Mouse (Mus musculus) common myeloid progenitor, adult 5-6 weeks (primary cell): ENCODE measurements around the gene Fxr2. TPM values are rescaled to one million over a fixed set of nuclear protein-coding genes. Genes with fewer than 3 reads are reported as not detected.

ENCODE experiments used
- ATAC-seq: replicated peaks from 2 replicates; pipeline ENCODE4 v1.8.0; 2016; ENCODE audit warnings: low read depth, mild to moderate bottlenecking, moderate TSS enrichment, inconsistent platforms; ENCODE audit not compliant: poor library complexity, severe bottlenecking
- total RNA-seq: library from RNA; stranded (forward); fragments of 200-1000, 187-1606 nt; gene quantifications from 2 replicates; pipeline ENCODE4 v1.2.3, GENCODE M21; 2017

The Fxr2 gene
- total RNA-seq, 1 experiment from 2014 or later = 44.1 TPM

DNA sequence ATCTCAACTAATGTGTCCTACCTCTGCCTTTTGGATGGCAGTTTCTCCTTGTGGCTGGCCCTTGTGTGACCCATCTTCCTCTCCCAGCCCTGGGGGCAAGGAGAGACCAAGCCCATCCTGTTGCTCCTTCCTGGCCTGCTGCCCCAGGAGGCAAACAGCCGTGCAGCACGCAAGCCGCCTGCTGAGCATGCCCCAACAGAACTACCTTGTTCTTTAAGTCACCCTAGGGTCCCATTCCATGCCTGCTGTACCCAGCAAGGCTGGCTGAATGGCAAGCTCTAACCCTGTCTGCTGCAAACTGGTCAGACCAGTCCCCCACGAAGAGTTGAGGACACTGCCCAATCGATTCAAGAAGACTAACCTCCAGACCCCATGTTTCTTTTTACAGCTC lies 23.3 kb downstream of the Fxr2 start:
- ATAC-seq = no peak

DNA sequence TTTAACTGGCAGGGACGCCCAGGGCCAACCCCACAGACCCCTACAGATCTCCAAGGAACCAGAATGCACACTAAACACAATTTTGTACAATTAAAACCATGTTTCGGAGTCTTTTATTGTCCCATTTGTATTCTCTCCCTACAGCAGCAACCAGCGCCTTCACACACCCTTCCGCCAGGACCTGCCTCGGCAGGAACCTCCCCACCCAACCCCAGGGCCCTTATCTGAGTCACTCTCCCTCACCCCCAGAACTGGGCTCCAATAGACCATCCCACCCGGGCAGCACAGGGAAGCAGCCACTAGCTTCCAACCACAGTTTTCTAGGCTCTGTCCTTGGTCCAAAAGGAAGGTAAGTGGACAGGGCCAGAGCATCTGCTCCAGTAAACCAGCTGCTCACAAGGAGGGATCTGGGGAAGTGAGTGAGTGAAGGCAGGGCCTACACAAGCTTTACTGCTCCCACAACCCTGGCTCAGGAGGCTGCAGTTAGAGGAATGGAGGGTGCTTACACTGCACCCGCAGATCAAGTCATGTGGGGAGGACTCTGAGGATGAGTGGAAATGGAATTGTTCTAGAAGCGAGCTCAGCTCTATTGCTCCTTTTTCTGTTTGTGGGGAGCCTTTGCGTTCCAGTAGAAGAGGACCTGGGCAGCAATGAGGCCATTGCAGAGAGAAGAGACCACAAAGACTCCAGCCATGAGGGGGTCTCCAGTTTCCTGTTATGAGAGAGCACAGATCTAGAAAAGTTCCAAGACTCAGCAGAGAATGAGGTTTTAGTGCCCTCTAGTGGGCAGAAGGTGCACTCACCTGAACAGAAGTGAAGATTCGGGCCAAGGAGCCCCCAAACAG lies 24.0 kb downstream of the Fxr2 start:
- ATAC-seq = peak; percentile 38; the same call in 1 of the 2 replicates

DNA sequence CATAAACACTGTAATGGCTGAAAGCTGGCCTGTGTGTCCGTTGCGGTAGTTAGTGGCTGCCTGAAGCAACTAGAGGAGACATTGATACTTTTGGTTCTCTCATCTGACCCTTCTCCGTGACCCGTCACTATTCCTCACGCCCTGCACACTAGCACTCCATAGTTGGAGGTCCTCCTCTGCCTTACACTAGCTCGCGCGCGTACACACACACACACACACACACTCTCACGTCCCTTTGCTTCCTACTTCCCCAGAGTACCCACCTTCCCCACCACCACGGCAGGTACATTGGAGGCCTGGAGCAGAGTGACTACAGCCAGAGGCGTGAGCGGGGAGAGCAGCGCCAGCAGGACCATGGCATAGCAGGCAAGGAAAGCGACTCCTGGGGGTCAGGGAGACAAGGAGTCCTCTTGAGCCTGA lies 24.7 kb downstream of the Fxr2 start:
- no peak for ATAC-seq

DNA sequence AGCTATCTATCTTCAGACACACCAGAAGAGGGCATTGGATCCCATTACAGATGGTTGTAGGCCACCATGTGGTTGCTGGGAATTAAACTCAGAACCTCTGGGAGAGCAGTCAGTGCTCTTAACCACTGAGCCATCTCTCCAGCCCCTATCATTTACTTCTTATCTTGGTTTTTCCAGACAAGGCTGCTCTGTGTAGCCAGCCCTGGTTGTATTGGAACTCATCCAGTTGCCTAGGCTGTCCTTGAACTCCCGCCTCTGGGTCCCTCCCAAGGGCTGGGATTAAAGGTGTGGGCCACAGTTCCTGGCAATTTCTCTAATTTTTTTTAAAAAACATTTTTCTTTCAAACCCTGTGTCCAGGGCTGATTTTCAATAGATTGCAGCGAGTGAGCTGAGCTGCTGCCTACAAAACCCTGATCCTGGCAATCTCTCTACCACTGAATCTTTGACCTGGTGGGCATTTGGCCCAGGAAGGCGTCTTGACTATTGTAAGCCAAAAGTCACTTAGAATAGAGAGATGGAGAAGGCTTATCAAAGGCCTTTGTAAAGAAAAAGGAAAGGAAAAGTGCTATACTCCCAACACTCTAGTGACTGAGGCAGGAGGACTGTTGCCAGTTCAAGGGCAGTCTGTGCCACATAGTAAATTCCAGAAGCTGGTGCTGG lies 28.6 kb downstream of the Fxr2 start:
- ATAC-seq = no peak

DNA sequence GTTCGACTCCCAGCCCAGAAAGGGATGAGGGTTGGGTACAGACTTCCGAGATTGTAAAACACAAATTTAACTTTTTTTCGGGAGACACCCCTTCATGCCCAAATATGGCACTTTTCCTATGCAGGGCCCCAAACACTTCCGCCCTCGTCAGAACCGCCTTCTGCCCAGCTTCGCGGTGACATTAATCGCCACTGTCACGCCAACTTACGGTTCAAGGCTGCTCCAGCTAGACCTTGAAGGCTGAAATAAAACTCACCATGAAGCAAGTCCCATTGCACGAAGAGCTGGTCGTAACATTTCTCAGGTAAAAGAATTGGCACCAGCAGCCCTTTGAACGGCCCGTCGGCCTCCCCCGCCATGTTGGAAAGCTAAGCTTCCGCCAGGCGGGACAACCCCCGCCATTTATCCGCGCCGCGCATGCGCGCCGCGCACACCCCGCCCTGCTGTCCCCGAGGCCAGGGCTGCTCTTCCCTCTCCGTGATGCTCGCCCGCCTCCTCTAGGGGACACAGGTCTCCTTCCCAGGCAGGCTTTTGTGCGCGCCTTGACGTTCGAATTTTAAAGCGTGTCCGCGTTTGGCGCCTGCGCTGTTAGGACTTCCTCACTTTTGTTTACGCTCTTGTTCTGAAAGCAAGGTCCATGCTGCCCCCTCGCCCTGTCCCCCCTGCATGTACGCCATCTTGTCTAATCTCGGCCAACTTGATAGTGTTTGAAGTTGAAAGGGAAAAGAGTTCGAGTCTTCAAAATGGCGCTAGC lies 29.6 kb downstream of the Fxr2 start, which contains the start of gene Mpdu1:
Gene Mpdu1 (minus strand): TSS at position 430 of the 754 bp plus-strand sequence.
- ATAC-seq = peak; percentile 80

DNA sequence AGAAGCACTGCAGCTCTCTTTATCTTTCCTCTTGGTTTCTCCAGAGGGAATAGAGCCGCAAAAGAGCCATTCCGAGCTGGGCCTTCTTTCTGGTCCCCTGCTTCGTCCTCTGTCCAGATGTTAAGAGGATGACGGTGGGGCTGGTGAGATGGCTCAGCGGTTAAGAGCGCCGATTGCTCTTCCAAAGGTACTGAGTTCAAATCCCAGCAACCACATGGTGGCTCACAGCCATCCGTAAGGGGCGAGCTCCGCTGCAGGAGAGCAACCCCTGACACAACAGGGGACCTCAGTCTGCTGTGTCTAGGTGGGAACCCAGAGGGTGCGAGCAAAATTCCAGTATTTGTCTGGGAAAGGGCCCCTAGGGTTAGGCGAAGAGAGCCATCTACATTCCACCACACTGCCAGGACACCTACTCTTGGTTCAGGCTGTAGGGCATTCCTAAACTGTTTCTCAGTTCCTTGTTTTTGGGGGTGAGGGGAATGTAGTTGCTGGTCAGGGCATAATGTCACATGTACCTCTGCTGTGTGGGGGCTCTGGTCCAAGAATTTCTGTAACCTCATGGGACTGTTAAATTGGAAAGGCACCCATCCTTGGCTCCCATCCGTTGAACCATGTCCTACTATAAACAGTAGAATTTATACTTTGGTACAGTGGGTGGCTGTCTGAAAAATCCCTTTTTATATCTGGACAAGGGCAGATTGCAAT lies 30.3 kb downstream of the Fxr2 start:
- ATAC-seq = no peak

DNA sequence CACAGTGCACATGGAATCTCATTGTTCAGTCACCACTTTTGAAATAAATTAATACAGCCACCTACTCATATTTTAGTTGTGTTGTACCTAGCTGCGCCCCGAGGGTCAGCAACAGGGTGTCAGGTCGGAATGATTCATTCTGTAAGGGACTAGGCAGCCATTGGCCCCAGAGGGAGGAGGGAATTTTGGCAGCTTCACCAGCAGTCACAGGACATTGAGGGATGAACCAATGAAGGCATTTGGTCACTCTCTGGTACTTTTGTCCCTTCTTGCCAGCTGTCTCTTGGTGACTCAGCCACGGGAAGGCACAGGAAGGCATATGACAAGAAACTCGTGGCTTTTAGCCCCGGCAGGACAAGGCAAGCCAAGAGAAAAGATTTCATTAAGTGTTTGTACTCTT lies 31.0 kb downstream of the Fxr2 start:
- no peak for ATAC-seq

DNA sequence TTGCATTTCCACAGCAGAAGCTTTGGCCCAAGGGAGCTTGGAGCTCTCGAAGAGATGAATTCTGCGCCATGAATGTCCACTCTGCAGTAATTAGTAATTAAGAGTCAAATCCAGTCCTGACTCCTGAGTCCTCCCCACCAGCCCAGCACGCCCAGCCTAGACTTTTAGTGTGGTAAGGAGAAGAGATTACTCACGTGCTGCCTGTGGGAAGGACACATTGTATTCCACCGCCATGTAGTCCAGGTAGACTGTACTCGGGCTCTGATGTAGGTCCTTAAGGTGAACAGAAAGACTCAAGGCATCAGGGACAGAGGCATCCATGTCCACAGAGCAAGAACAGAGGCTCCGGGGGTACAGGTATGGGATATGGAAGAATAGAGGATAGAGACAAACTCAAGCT lies 32.1 kb downstream of the Fxr2 start:
- ATAC-seq = no peak

DNA sequence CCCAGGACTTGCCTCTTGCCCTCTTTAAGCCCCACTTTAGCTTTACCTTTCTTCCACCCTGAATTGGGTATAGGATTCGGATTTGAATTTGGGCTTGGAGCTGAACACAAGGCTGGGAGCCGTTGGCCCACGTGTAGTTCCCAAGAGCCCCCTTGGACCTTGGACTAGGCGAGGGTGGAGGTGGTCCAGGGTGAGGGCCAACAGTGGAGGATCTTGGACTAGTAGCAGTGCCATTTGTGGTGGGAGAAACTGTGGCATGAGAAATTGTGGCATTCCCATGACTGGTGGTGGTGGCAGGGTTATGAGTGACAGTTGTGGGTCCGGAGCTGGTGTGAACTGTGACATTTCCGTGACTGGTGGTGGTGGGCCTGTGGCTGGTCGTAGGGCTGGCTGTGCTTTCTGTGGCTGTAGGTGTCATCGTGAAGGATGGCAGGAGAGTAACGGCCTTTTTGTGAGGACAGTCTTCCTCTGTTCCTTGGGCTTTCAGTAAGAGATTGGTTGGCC lies 32.7 kb downstream of the Fxr2 start:
- ATAC-seq = no peak

DNA sequence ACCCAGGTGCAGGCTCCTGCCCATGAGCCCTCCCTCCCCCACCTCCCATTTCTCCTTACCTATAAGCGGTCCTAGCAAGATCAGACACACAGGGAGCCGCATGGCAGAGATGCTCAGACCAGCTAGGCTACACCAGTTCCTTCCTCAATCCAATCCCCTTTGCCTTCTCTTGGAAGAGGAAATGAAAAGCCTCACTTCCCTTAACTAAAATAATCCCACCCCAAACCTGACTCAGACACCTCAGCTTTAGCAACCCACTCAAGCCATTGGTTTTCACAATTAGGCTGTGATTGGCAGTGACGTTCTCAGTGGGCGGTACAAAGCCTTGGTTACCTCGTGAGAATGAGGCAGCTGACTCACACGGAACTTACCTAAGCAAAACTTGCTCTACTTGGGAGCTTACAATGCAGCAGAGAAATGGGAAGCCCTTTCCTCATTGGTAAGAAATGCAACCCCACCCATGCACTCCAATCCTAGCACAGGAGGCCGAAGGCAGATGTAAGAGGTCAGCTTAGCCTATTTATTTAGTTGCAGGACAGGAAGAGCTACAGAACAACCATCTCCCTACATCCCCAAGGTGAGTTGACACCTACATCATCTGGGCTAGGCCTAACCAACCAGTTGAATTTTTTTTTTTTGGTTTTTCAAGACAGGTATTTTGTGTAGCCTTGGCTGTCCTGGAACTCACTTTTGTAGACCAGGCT lies 33.3 kb downstream of the Fxr2 start, which contains the start of gene Cd68:
Gene Cd68 (minus strand): TSS at position 193 of the 704 bp plus-strand sequence.
- peak; percentile 36 for ATAC-seq

DNA sequence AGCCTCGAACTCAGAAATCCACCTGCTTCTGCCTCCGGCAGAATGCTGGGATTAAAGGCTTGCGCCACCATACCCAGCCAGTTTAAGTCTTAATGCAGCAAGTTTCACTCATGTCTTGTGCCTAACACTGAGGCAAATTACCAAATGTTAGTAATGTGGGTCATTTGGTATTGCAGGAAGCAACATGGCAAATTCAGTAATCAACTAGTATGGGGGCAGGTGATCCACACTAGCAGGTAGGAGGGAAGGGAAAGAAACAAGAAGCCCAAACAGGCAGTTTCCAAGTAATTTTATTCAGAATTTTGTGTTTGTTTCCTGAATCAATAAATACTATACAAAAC lies 33.8 kb downstream of the Fxr2 start:
- no peak for ATAC-seq

DNA sequence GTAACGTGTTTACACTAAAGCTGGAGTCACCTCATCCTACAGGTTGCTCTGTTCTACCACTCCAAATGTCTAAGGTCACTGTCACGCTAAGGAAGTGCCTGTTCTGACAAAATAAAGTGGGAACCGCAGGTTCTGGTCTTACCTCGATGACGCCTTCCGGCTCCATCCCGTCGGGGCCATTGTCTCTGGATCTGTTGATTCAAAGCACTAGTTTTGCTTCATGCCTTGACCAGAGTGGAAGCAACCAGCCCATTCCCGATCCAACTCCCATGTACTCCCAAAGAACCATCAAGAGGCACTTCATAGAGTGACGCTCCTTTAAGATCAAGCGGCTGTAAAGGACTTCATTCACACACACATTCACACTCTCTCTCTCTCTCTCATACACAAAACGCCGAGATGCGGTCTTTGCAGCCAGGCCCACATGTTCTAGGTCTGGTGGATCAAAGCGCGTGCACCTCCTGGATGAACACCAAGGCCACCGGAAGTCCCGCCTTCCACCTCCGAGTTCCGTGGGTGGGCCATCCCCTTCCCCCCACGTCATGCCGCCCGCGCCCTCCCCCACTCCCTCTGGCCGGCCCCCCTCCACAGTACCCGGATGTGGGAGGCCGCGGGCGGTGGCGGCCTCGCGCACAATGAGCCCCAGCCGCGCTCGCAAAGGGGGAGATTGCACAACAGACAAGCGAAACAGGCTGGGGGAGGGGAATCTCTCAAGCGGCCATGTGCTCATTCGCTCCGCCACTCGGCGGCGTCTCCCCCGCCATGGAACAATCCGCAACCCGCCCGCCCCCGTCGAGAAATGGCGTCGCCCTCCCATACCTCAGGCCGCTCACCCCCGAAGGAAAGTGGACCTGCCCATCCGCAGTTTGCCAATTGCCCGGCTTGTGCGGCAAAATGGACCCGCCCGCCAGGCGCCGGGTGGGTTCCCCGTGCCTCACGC lies 38.3 kb downstream of the Fxr2 start:
- peak; percentile 54 for ATAC-seq

DNA sequence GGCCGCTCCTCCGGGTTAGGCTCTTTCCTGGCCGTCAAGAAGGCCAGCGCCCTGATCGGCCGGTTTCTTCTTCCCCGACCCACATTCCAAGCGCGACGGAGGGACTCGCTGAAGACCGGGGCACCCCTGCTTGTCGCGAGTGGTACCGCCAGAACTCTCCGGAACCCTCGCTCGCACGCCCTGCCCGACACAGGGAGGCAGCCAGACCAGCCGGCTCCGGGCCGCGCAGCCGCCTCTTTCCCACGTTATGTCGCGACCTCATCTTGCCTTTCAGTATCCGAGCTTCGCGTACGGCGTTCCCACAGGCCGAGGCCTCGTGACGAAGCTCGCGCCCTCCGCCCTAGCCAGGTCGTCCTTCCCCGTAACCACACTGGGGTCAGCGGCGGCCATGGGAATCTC lies 38.9 kb downstream of the Fxr2 start:
- ATAC-seq = peak; percentile 7; the same call in 1 of the 2 replicates

DNA sequence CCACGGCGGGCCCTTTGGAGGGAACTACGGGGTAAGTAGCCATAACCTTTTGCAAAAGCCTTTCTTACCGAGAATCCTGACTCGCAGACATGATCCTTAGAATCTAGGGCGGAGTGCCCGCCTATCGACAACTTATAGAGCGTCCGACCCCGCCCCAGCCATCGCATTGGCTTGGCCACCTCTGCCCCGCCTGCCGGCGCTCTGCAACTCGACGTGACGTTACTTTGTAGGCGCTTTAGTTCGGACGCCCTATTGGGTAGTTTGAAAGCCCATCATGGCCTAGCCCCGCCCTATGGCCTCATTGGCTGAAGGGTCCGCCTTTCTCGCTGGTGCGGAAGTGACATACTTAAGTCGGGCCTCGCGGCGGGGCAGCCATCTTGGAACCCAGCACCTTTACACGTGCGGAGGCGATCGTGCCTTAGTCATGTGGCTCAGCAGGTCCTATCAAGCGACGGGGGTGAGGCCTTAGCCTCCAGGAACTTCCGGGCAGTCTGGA lies 39.5 kb downstream of the Fxr2 start, which contains the start of gene Eif4a1:
Gene Eif4a1 (minus strand): TSS at position 213 of the 496 bp plus-strand sequence.
- peak; percentile 88 for ATAC-seq

DNA sequence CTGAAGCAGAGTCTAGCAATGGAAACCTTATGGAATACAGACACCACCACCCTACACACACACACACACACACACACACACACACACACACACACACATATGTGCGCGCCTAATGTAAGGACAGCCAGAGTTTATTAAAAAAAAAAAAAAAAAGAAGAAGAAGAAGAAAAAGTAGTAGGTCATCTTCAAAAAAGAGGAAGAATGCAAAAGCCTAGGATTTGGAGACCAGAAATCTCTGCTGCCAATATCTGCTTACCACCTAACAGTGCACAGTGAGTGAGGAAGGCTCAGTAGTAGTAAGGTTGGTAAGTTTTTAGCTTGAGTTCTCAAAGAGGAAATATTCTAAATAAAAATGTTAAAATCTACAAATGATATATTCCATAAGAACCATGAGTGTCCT lies 46.4 kb downstream of the Fxr2 start:
- no peak for ATAC-seq

DNA sequence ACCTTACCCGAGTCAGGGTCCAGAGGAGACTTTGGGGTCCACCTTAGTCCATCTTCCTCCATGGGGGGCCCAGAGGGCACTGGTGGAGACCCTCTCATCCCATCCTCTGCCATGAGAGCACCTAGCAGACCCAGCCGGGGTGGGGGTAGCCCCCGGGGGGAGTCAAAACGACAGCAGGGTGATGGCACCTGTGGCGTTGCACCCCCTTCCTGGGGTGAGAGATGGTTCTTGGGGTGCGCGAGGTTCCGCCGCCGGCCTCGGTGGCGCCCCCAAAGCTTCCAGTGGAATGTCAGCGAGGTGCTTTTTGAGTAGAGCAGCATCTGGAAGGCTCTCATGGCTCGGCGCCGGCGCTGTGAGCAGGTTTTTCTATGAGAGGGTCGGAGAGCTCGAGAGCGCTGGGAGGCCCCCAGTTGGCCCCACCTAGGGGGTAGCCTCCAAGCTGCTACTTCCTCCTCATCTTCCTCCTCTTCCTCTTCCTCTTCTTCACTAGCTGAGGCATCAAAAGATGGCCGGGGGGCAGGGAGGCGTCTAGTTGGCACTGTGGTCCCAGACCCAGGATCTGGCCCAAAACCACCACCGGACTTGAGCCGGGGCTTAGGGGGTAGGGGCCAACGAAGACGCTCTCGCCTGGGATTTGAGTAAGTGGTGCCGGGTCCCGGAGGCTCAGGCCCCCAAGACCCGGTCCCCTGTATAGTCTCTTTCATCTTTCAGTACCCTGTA lies 47.5 kb downstream of the Fxr2 start:
- no peak for ATAC-seq
